In genomic region chr17:8310838-8311614, GRCm38 (mm10) we compare ENCODE assay signal across 8 mouse cellular contexts. TPM values are rescaled to one million over a fixed set of nuclear protein-coding genes. Genes with fewer than 3 reads are reported as not detected.
DNase-seq lines count a peak whose midpoint lies in the region; ATAC-seq lines count a peak whose summit lies in the region.

Gene Sft2d1 (plus strand): TSS chr17:8311102.

- H3K27me3 ChIP-seq in hindbrain, embryonic 16.5 days (replicated peaks; ENCODE audit: control insufficient read depth, insufficient read depth, low read length) = no peaks in the 10 kb centered on the region

- H3K4me2 ChIP-seq in hindbrain, embryonic 16.5 days (ENCODE audit: low read length) = peak within 1 kb of the TSS; percentile 71

- H3K27ac ChIP-seq in hindbrain, embryonic 16.5 days (ENCODE audit: low read depth, low read length) = peak within 1 kb of the TSS; percentile 87
- peak within 1 kb of the TSS; percentile 96 for H3K27ac ChIP-seq in macrophage

- H3K4me3 ChIP-seq in hindbrain, embryonic 16.5 days (ENCODE audit: low read length) = peak within 1 kb of the TSS; percentile 62
- H3K4me3 ChIP-seq in macrophage (ENCODE audit: inconsistent target) = peak within 1 kb of the TSS; percentile 69

- peak; percentile 95 for DNase-seq in T-cell, adult 2 months (ENCODE audit: low spot score)
- DNase-seq in cerebellum, postnatal 36 days = peak; percentile 98
- peak; percentile 97 for DNase-seq in gastrocnemius, adult 18-20 months (ENCODE audit: low spot score)
- peak; percentile 98 for DNase-seq in left cerebral cortex, adult 18-20 months (ENCODE audit: low spot score in 2 of 2)
- peak; percentile 98 for DNase-seq in right cerebral cortex, adult 18-20 months
- DNase-seq in urinary bladder, postnatal 10 days (ENCODE audit: low spot score) = peak; percentile 82

- peak; percentile 96 for ATAC-seq in hindbrain, embryonic 16.5 days

- WGBS in hindbrain, embryonic 16.5 days = under 1% methylated on average over 54 of the region's 54 CpGs
- WGBS in macrophage (ENCODE audit: missing documents) = under 1% methylated on average over 41 of the region's 54 CpGs

- H3K79me2 ChIP-seq in macrophage (ENCODE audit: inconsistent target) = peaks cover 50% of the 10 kb centered on the region

- no peaks in the 10 kb centered on the region for H3K9me3 ChIP-seq in hindbrain, embryonic 16.5 days (ENCODE audit: control insufficient read depth, low read length)

- no peaks in the 10 kb centered on the region for H3K36me3 ChIP-seq in hindbrain, embryonic 16.5 days (ENCODE audit: control insufficient read depth, insufficient read depth, low read length)
- H3K36me3 ChIP-seq in macrophage (ENCODE audit: inconsistent target) = peaks cover 6% of the 10 kb centered on the region; the same call in 1 of the 2 replicates

- peak within 1 kb of the TSS; percentile 69 for H3K9ac ChIP-seq in hindbrain, embryonic 16.5 days (ENCODE audit: low read depth, low read length)

- H3K4me1 ChIP-seq in hindbrain, embryonic 16.5 days (ENCODE audit: control insufficient read depth, insufficient read depth, low read depth, low read length) = peaks cover 12% of the 10 kb centered on the region

RNA-seq across cellular contexts. Expression of gene Sft2d1, which starts in this region (rescaled TPM):
- total RNA-seq in gastrocnemius, adult 18-20 months (2021) = 1 to 10 TPM; 6.0 to 7.0 TPM
- 172 and 184 TPM in 2 replicates for polyA plus RNA-seq in hindbrain, embryonic 16.5 days (2015; fragmentation: Nextera tagmentation; extraction: Ambion mirVana)
- total RNA-seq in left cerebral cortex, adult 18-20 months (2021) = 10 to 100 TPM; 62.1 to 63.8 TPM
- total RNA-seq in macrophage (2018; cell fraction: chromatin; rRNA removed) = 100 to 1,000 TPM in 24 of 26 experiments, 10 to 100 TPM in 2; 85.4 to 358 (median 155) TPM
- 100 to 1,000 TPM in 16 of 26 experiments, 10 to 100 TPM in 10; 78.6 to 181 (median 113) TPM for total RNA-seq in macrophage (2018; cell fraction: cytosol; rRNA removed)
- total RNA-seq in macrophage (2018; cell fraction: nucleus; rRNA removed) = 100 to 1,000 TPM; 124 to 366 (median 179) TPM
- polyA plus RNA-seq in macrophage (2018) = 85.8 to 210 TPM (median 182 TPM) in 3 replicates

Comparison
In these comparisons a context has a peak if more than half of its experiments do, and no peak if none do; other contexts are left out.
1. Peak in every context shown above with its lines: DNase-seq, ATAC-seq, H3K4me3 ChIP-seq and H3K27ac ChIP-seq.
2. RNA of gene Sft2d1 (total RNA-seq): 62.1 to 63.8 TPM in left cerebral cortex, adult 18-20 months; 6.0 to 7.0 TPM in gastrocnemius, adult 18-20 months; every median in the first group is over 4 times any median in the second.